Mouse (Mus musculus) myocyte (in vitro differentiated cells): Measurements from ENCODE around the gene Gfra1. TPM values are rescaled to one million over a fixed set of nuclear protein-coding genes. Genes with fewer than 3 reads are reported as not detected.

Experiments used
- H3K27me3 ChIP-seq: one replicate; pipeline ENCODE4 v1.6.1; 2011; ENCODE audit not compliant: control insufficient read depth, insufficient read depth, insufficient read length
- H3K36me3 ChIP-seq: one replicate; pipeline ENCODE4 v1.6.1; 2011; ENCODE audit not compliant: control insufficient read depth, insufficient read depth
- H3K4me2 ChIP-seq: one replicate; pipeline ENCODE4 v1.6.1; 2011; ENCODE audit warnings: low read depth, control low read depth
- H3K4me3 ChIP-seq: one replicate; pipeline ENCODE4 v1.5.1; 2011; ENCODE audit warnings: mild to moderate bottlenecking, control low read depth, moderate library complexity
- H3K79me2 ChIP-seq: one replicate; pipeline ENCODE4 v1.6.1; 2011; ENCODE audit not compliant: control insufficient read depth, insufficient read depth
- H3ac ChIP-seq: one replicate; pipeline ENCODE4 v1.6.1; 2011; ENCODE audit not compliant: control insufficient read depth, insufficient read length
- CEBPB ChIP-seq: IDR thresholded peaks from 2 replicates; pipeline ENCODE4 v1.6.1; 2011; ENCODE audit warnings: mild to moderate bottlenecking, moderate library complexity; ENCODE audit not compliant: poor library complexity, insufficient read depth, severe bottlenecking
- E2F4 ChIP-seq: IDR thresholded peaks from one replicate; pipeline ENCODE4 v1.6.1; 2011; ENCODE audit warnings: mild to moderate bottlenecking, control low read depth, moderate library complexity; ENCODE audit not compliant: insufficient read depth
- MAX ChIP-seq: IDR thresholded peaks from one replicate; pipeline ENCODE4 v1.6.1; 2011; ENCODE audit warnings: low read depth, mild to moderate bottlenecking, control low read depth
- MYOD1 ChIP-seq, 3 experiments: IDR thresholded peaks; one replicate each; pipeline ENCODE4 v1.6.1; 2011; ENCODE audit warnings: control low read depth in 2 of 3, low read depth in 2 of 3, mild to moderate bottlenecking in 2 of 3, moderate library complexity in 1 of 3; ENCODE audit not compliant: insufficient read length in 2 of 3, control insufficient read depth in 1 of 3
- MYOG ChIP-seq, 3 experiments: IDR thresholded peaks; one replicate each; pipeline ENCODE4 v1.6.1; 2011; ENCODE audit warnings: control low read depth in 2 of 3, low read depth in 2 of 3, mild to moderate bottlenecking in 2 of 3; ENCODE audit not compliant: insufficient read length in 2 of 3, control insufficient read depth in 1 of 3, insufficient read depth in 1 of 3
- POLR2A ChIP-seq: IDR thresholded peaks from one replicate; pipeline ENCODE4 v1.6.1; 2011; ENCODE audit warnings: low read depth, mild to moderate bottlenecking, control low read depth, moderate library complexity; ENCODE audit not compliant: insufficient read length
- POLR2AphosphoS2 ChIP-seq: IDR thresholded peaks from one replicate; pipeline ENCODE4 v1.6.1; 2011; ENCODE audit warnings: low read depth, control low read depth; ENCODE audit not compliant: insufficient read length
- REST ChIP-seq: IDR thresholded peaks from one replicate; pipeline ENCODE4 v1.6.1; 2011; ENCODE audit warnings: mild to moderate bottlenecking, control low read depth, moderate library complexity; ENCODE audit not compliant: insufficient read depth, insufficient read length
- SRF ChIP-seq: IDR thresholded peaks from one replicate; pipeline ENCODE4 v1.6.1; 2011; ENCODE audit warnings: low read depth; ENCODE audit not compliant: control insufficient read depth, insufficient read length
- TCF12 ChIP-seq: IDR thresholded peaks from one replicate; pipeline ENCODE4 v1.6.1; 2011; ENCODE audit warnings: mild to moderate bottlenecking, control low read depth; ENCODE audit not compliant: poor library complexity, insufficient read depth, severe bottlenecking
- TCF3 ChIP-seq: IDR thresholded peaks from one replicate; pipeline ENCODE4 v1.6.1; 2011; ENCODE audit warnings: low read depth, control low read depth; ENCODE audit not compliant: insufficient read length
- USF1 ChIP-seq: IDR thresholded peaks from one replicate; pipeline ENCODE4 v1.6.1; 2011; ENCODE audit warnings: low read depth, mild to moderate bottlenecking, control low read depth, moderate library complexity
- polyA plus RNA-seq: library from polyadenylated mRNA; unstranded; fragments of >200 nt; fragmentation: generic; extraction: Trizol; gene quantifications from one replicate; pipeline ENCODE4 v1.2.1, GENCODE M21; 2012; ENCODE audit warnings: missing spikeins

Gene Gfra1
- polyA plus RNA-seq, 1 experiment = 4.6 TPM

GRCm38 (mm10) chr19:58227725-58228124, 228.0 kb downstream of the Gfra1 start:
- Histone ChIP-seq H3K36me3 (no peaks in the 10 kb centered on the region), H3K4me3 (no peak overlapping the region), H3K79me2 (no peaks in the 10 kb centered on the region), H3ac (no peak overlapping the region), H3K4me2 (no peak overlapping the region), H3K27me3 (no peaks in the 10 kb centered on the region)
- TF ChIP-seq MAX (no peak), POLR2AphosphoS2 (no peak), REST (no peak), USF1 (no peak), MYOG (IDR thresholded peaks at IDR 0.05; ENCODE audit: control insufficient read depth in 1 of 3, insufficient read depth in 1 of 3, insufficient read length in 2 of 3, low read depth in 2 of 3) (no peak), TCF12 (no peak), SRF (no peak), TCF3 (no peak), POLR2A (no peak), CEBPB (no peak), MYOD1 (IDR thresholded peaks at IDR 0.05; ENCODE audit: control insufficient read depth in 1 of 3, insufficient read length in 2 of 3, low read depth in 2 of 3) (no peak), E2F4 (no peak)

GRCm38 (mm10) chr19:58226882-58227281, 228.8 kb downstream of the Gfra1 start:
- H3K36me3 ChIP-seq = no peaks in the 10 kb centered on the region
- H3K27me3 ChIP-seq = no peaks in the 10 kb centered on the region
- H3K79me2 ChIP-seq = no peaks in the 10 kb centered on the region
- H3K4me2 ChIP-seq = no peak overlapping the region
- no peak overlapping the region for H3K4me3 ChIP-seq
- no peak overlapping the region for H3ac ChIP-seq
- TF ChIP-seq POLR2A (no peak), CEBPB (no peak), USF1 (no peak), MYOG (IDR thresholded peaks at IDR 0.05; ENCODE audit: control insufficient read depth in 1 of 3, insufficient read depth in 1 of 3, insufficient read length in 2 of 3, low read depth in 2 of 3) (no peak), E2F4 (no peak), MAX (no peak), TCF3 (no peak), MYOD1 (IDR thresholded peaks at IDR 0.05; ENCODE audit: control insufficient read depth in 1 of 3, insufficient read length in 2 of 3, low read depth in 2 of 3) (no peak), SRF (no peak), REST (no peak), TCF12 (no peak), POLR2AphosphoS2 (no peak)

- Histone ChIP-seq H3K4me2 (no peak overlapping the region), H3ac (no peak overlapping the region), H3K4me3 (no peak overlapping the region), H3K36me3 (no peaks in the 10 kb centered on the region), H3K79me2 (no peaks in the 10 kb centered on the region), H3K27me3 (no peaks in the 10 kb centered on the region)
- TF ChIP-seq MYOG (IDR thresholded peaks at IDR 0.05; ENCODE audit: control insufficient read depth in 1 of 3, insufficient read depth in 1 of 3, insufficient read length in 2 of 3, low read depth in 2 of 3) = no peak
- TF ChIP-seq POLR2AphosphoS2 = no peak
- no peak for TF ChIP-seq TCF3
- no peak for TF ChIP-seq REST
These were observed 235.5 kb downstream of the Gfra1 start for GRCm38 (mm10) chr19:58220061-58220831.

GRCm38 (mm10) chr19:58217591-58217990, 238.1 kb downstream of the Gfra1 start:
- TF ChIP-seq MYOG (IDR thresholded peaks at IDR 0.05; ENCODE audit: control insufficient read depth in 1 of 3, insufficient read depth in 1 of 3, insufficient read length in 2 of 3, low read depth in 2 of 3) (no peak), MAX (no peak), USF1 (no peak)
- no peaks in the 10 kb centered on the region for H3K79me2 ChIP-seq
- no peaks in the 10 kb centered on the region for H3K36me3 ChIP-seq
- no peaks in the 10 kb centered on the region for H3K27me3 ChIP-seq
- no peak overlapping the region for H3K4me3 ChIP-seq
- no peak overlapping the region for H3K4me2 ChIP-seq
- H3ac ChIP-seq = no peak overlapping the region

- Histone ChIP-seq H3K79me2 (no peaks in the 10 kb centered on the region), H3K27me3 (no peaks in the 10 kb centered on the region), H3K4me2 (no peak overlapping the region), H3K4me3 (no peak overlapping the region), H3ac (no peak overlapping the region), H3K36me3 (no peaks in the 10 kb centered on the region)
- TF ChIP-seq E2F4 = no peak
- TF ChIP-seq TCF3 = no peak
- TF ChIP-seq MYOG (IDR thresholded peaks at IDR 0.05; ENCODE audit: control insufficient read depth in 1 of 3, insufficient read depth in 1 of 3, insufficient read length in 2 of 3, low read depth in 2 of 3) = no peak
- TF ChIP-seq MYOD1 (IDR thresholded peaks at IDR 0.05; ENCODE audit: control insufficient read depth in 1 of 3, insufficient read length in 2 of 3, low read depth in 2 of 3) = no peak
- no peak for TF ChIP-seq POLR2AphosphoS2
- no peak for TF ChIP-seq POLR2A
- TF ChIP-seq USF1 = no peak
- TF ChIP-seq TCF12 = no peak
- TF ChIP-seq SRF = no peak
- TF ChIP-seq MAX = no peak
- no peak for TF ChIP-seq CEBPB
- TF ChIP-seq REST = no peak
These were observed 249.1 kb downstream of the Gfra1 start for GRCm38 (mm10) chr19:58206496-58207044.
